45 mouse cellular contexts compared by ENCODE assay signal in genomic region chr4:114882232-114882631, GRCm38 (mm10). TPM values are rescaled to one million over a fixed set of nuclear protein-coding genes. Genes with fewer than 3 reads are reported as not detected.
"Had no signal": no experiment of that assay in that cellular context is flagged by ENCODE, and none has a peak within 500 bp of the region (broad histone marks: within the 10 kb centered on the region; RNA-seq: fewer than 3 reads in every experiment).

No protein-coding gene starts in this region.

- DNase-seq: left cerebral cortex, postnatal 4 days; liver; liver, embryonic 13.5 days; liver, postnatal 0 days; lung, adult 18-20 months; lung, adult 2 months; lung, embryonic 14.5 days; lung, postnatal 10 days; lung, postnatal 14 days; lung, postnatal 36 days; lung, postnatal 4 days had no signal

- H3K4me1 ChIP-seq: limb, embryonic 10.5 days; limb, embryonic 12.5 days; limb, embryonic 13.5 days; limb, embryonic 15.5 days; liver, embryonic 12.5 days; liver, embryonic 13.5 days; liver, embryonic 15.5 days; lung, embryonic 15.5 days; midbrain, embryonic 12.5 days; midbrain, embryonic 15.5 days; neural tube, embryonic 12.5 days had no signal

- H3K9ac ChIP-seq: limb, embryonic 12.5 days; limb, embryonic 13.5 days; limb, embryonic 15.5 days; liver, embryonic 12.5 days; liver, embryonic 13.5 days; liver, embryonic 14.5 days; liver, embryonic 15.5 days; liver, postnatal 0 days; lung, embryonic 14.5 days; lung, embryonic 15.5 days; midbrain, embryonic 12.5 days; midbrain, embryonic 15.5 days; neural tube, embryonic 12.5 days had no signal

- H3K27ac ChIP-seq: left cerebral cortex, adult 2 months; limb, embryonic 10.5 days; limb, embryonic 12.5 days; limb, embryonic 13.5 days; limb, embryonic 15.5 days; liver, embryonic 12.5 days; liver, embryonic 13.5 days; liver, embryonic 14.5 days; liver, embryonic 15.5 days; lung, embryonic 15.5 days; macrophage; midbrain, embryonic 12.5 days; midbrain, embryonic 15.5 days; neural tube, embryonic 12.5 days had no signal

- H3K9me3 ChIP-seq: limb, embryonic 10.5 days; limb, embryonic 12.5 days; limb, embryonic 13.5 days; limb, embryonic 15.5 days; liver, embryonic 12.5 days; liver, embryonic 13.5 days; liver, embryonic 15.5 days; lung, embryonic 15.5 days; megakaryocyte, embryonic 14.5 days; midbrain, embryonic 12.5 days; midbrain, embryonic 15.5 days; neural tube, embryonic 12.5 days had no signal

- H3K4me3 ChIP-seq: left cerebral cortex, adult 2 months; limb, embryonic 10.5 days; limb, embryonic 12.5 days; limb, embryonic 13.5 days; limb, embryonic 15.5 days; liver, embryonic 12.5 days; liver, embryonic 13.5 days; liver, embryonic 15.5 days; lung, embryonic 15.5 days; megakaryocyte, embryonic 14.5 days; midbrain, embryonic 12.5 days; midbrain, embryonic 15.5 days; myocyte; neural tube, embryonic 12.5 days had no signal

- H3K27me3 ChIP-seq: lung, embryonic 15.5 days; midbrain, embryonic 12.5 days; midbrain, embryonic 15.5 days; neural tube, embryonic 12.5 days had no signal

- H3K4me2 ChIP-seq: limb, embryonic 12.5 days; limb, embryonic 13.5 days; limb, embryonic 15.5 days; liver, embryonic 11.5 days; liver, embryonic 12.5 days; liver, embryonic 13.5 days; liver, embryonic 15.5 days; lung, embryonic 14.5 days; lung, embryonic 15.5 days; midbrain, embryonic 12.5 days; midbrain, embryonic 15.5 days; neural tube, embryonic 12.5 days had no signal

- ATAC-seq: liver, embryonic 12.5 days; liver, postnatal 0 days; lung, postnatal 0 days; midbrain, embryonic 15.5 days; midbrain, embryonic 16.5 days had no signal

- H3K36me3 ChIP-seq: limb, embryonic 10.5 days; limb, embryonic 12.5 days; limb, embryonic 13.5 days; limb, embryonic 15.5 days; liver, embryonic 12.5 days; liver, embryonic 13.5 days; liver, embryonic 15.5 days; lung, embryonic 15.5 days; midbrain, embryonic 12.5 days; midbrain, embryonic 15.5 days; neural tube, embryonic 12.5 days had no signal

RNA-seq across cellular contexts. Expression of gene Foxd2, which starts 26.4 kb away (rescaled TPM):
- polyA plus RNA-seq: liver, embryonic 13.5 days; liver, embryonic 15.5 days; liver, embryonic 16.5 days; liver, postnatal 0 days had no signal

RNA-seq across cellular contexts. Expression of gene Foxe3, which starts 43.6 kb away (rescaled TPM):
- total RNA-seq: left cerebral cortex, adult 18-20 months; left cerebral cortex, adult 2 months; left cerebral cortex, adult 8-10 months; left cerebral cortex, postnatal 10 days; left cerebral cortex, postnatal 14 days; left cerebral cortex, postnatal 25 days; left cerebral cortex, postnatal 36 days; left cerebral cortex, postnatal 4 days; liver, adult 2 months; megakaryocyte progenitor cell, adult 5-6 weeks; megakaryocyte, adult 5-6 weeks; megakaryocyte-erythroid progenitor cell, adult 5-6 weeks; monocyte, adult 5-6 weeks had no signal
- polyA plus RNA-seq: limb, embryonic 10.5 days; limb, embryonic 11.5 days; limb, embryonic 12.5 days; limb, embryonic 13.5 days; limb, embryonic 14.5 days; limb, embryonic 15.5 days; liver, adult 2 months; liver, embryonic 11.5 days; liver, embryonic 12.5 days; liver, embryonic 13.5 days; liver, embryonic 14.5 days; liver, embryonic 15.5 days; liver, embryonic 16.5 days; liver, postnatal 0 days; lung, adult 2 months; lung, embryonic 14.5 days; lung, embryonic 15.5 days; lung, embryonic 16.5 days; lung, postnatal 0 days; macrophage; midbrain, embryonic 16.5 days; myocyte; neural tube, embryonic 11.5 days; neural tube, embryonic 12.5 days had no signal
